Mouse (Mus musculus): ENCODE data around the gene Vkorc1. TPM values are rescaled to one million over a fixed set of nuclear protein-coding genes. Genes with fewer than 3 reads are reported as not detected.

Gene Vkorc1
- total and polyA plus RNA-seq, 3 experiments, result 0.25 TPM; not detected in 2

DNA sequence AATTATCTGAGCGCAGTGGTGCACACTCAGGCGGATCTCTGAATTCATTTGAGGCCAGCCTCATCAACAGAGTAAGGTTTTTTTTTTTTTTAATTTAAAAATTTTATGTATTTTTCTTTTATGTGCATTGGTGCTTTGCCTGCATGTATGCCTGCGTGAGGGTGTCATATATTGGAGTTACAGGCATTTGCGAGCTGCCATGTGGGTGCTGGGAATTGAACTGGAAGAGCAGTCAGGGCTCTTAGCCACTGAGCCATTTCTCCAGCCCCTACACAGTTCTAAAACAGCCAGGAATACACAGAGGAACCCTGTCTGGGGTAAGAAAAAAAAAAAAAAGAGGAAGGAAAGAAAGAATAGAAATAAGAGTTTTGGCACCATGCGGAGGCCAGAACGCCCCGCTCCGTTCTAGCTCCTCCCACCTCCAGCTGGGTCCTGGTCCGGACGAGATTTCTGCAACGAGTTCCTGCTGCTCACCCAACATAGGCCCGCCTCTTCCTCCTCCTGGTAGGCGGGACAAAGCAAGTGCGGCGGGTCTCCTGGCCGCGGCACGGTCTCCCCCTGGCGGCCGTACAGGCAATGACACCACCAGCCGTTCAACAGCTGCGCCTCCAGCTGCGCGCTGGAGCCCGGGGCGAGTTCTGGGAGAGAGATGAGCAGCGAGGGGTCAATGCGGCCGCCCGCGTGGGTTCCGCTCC lies 39.8 kb upstream of the Vkorc1 start (continued):
- TF ChIP-seq PAX5 (IDR thresholded peaks at IDR 0.05; ENCODE audit: low read length), result no peak
- peak; percentile 86 for TF ChIP-seq SMC3 (IDR thresholded peaks at IDR 0.05; ENCODE audit: low read depth, low read length)
- TF ChIP-seq POLR2A (IDR thresholded peaks at IDR 0.05; ENCODE audit: low read depth, low read length), result peak; percentile 91
- peak; percentile 76 for TF ChIP-seq ZNF384 (IDR thresholded peaks at IDR 0.05; ENCODE audit: low read depth, low read length)
- peak; percentile 53 for TF ChIP-seq ETS1 (conservative IDR thresholded peaks at IDR 0.05; ENCODE audit: low read depth, low read length)
- no peak for TF ChIP-seq JUND (conservative IDR thresholded peaks at IDR 0.05; ENCODE audit: low read depth, low read length)
- TF ChIP-seq CHD2 (IDR thresholded peaks at IDR 0.05; ENCODE audit: low read length), result peak; percentile 86
- TF ChIP-seq MXI1 (IDR thresholded peaks at IDR 0.05; ENCODE audit: low read depth, low read length), result peak; percentile 90
- TF ChIP-seq ZC3H11A (IDR thresholded peaks at IDR 0.05; ENCODE audit: low read depth, low read length), result peak; percentile 37; the same call in 1 of the 2 replicates

- no peak for TF ChIP-seq MEF2A (IDR thresholded peaks at IDR 0.05; ENCODE audit: borderline replicate concordance, low read depth, low read length)
- no peak for TF ChIP-seq ZC3H11A (IDR thresholded peaks at IDR 0.05; ENCODE audit: low read depth, low read length)
- TF ChIP-seq MYC (IDR thresholded peaks at IDR 0.05; ENCODE audit: low read depth, low read length), result no peak
- TF ChIP-seq MAX (IDR thresholded peaks at IDR 0.05; ENCODE audit: low read length), result no peak
- TF ChIP-seq ETS1 (conservative IDR thresholded peaks at IDR 0.05; ENCODE audit: low read depth, low read length), result no peak
- no peak for TF ChIP-seq MAFK (IDR thresholded peaks at IDR 0.05; ENCODE audit: insufficient replicate concordance, low read length)
- no peak for TF ChIP-seq CHD1 (IDR thresholded peaks at IDR 0.05; ENCODE audit: low read depth, low read length)
- TF ChIP-seq JUN (IDR thresholded peaks at IDR 0.05; ENCODE audit: insufficient read depth, low read depth, low read length), result no peak
- TF ChIP-seq TCF12 (IDR thresholded peaks at IDR 0.05; ENCODE audit: low read depth, low read length), result no peak
- no peak for TF ChIP-seq CTCF (conservative IDR thresholded peaks at IDR 0.05 in 1 of 2, IDR thresholded peaks at IDR 0.05 in 1 of 2; ENCODE audit: low read depth in 2 of 2, low read length in 2 of 2)
- no peak for TF ChIP-seq MAZ (IDR thresholded peaks at IDR 0.05; ENCODE audit: low read depth, low read length)
- TF ChIP-seq JUND (conservative IDR thresholded peaks at IDR 0.05; ENCODE audit: low read depth, low read length), result no peak
- TF ChIP-seq TBP (conservative IDR thresholded peaks at IDR 0.05; ENCODE audit: low read depth, low read length), result no peak
- no peak for TF ChIP-seq IRF4 (IDR thresholded peaks at IDR 0.05; ENCODE audit: low read depth, low read length)
- no peak for TF ChIP-seq USF2 (conservative IDR thresholded peaks at IDR 0.05; ENCODE audit: low read depth, low read length)
- TF ChIP-seq MXI1 (IDR thresholded peaks at IDR 0.05; ENCODE audit: low read depth, low read length), result no peak
- no peak for TF ChIP-seq KAT2A (IDR thresholded peaks at IDR 0.05; ENCODE audit: insufficient replicate concordance, low read length)
- TF ChIP-seq CHD2 (IDR thresholded peaks at IDR 0.05; ENCODE audit: low read length), result no peak
- TF ChIP-seq ZKSCAN1 (IDR thresholded peaks at IDR 0.05; ENCODE audit: borderline replicate concordance, low read depth, low read length), result no peak
- no peak overlapping the region for H3K4me2 ChIP-seq (ENCODE audit: insufficient read depth, low read depth, poor library complexity, severe bottlenecking)
- no peak overlapping the region for H3K27ac ChIP-seq (ENCODE audit: insufficient read depth, low read depth)
- no peak overlapping the region for H3K4me3 ChIP-seq (replicated peaks in 1 of 3; ENCODE audit: low read depth in 2 of 3, low read length in 2 of 3, poor library complexity in 1 of 3)
- dilution Hi-C loops (cut with MboI; ENCODE audit: extremely low pct_ligation_motif_present, extremely low pct_unique_long_range_greater_than_20kb, low sequenced_read_pairs) (no loop called here), in situ Hi-C loops (cut with MboI; ENCODE audit: low pct_ligation_motif_present, low pct_unique_long_range_greater_than_20kb, low sequenced_read_pairs) (loop anchor here (5.0 kb wide), 1 partner anchor 157 kb away; the partner anchor contains the start of gene Setd1a)
- H3K27me3 ChIP-seq (replicated peaks), result peaks cover 10% of the 10 kb centered on the region
- H3K9me3 ChIP-seq (replicated peaks; ENCODE audit: low read length), result no peaks in the 10 kb centered on the region
- no peaks in the 10 kb centered on the region for H3K79me2 ChIP-seq (replicated peaks; ENCODE audit: control insufficient read depth, extremely low read depth, insufficient read depth, poor library complexity, severe bottlenecking)
- peaks cover 8 to 46% of the 10 kb centered on the region in 2 experiments for H3K4me1 ChIP-seq (ENCODE audit: control insufficient read depth in 1 of 2, insufficient read depth in 2 of 2)
- H3K9ac ChIP-seq (ENCODE audit: insufficient read depth, low read depth), result no peak overlapping the region
- peaks cover 0 to 2% of the 10 kb centered on the region in 2 experiments for H3K36me3 ChIP-seq (replicated peaks in 1 of 2; ENCODE audit: control insufficient read depth in 1 of 2, insufficient read depth in 1 of 2, low read length in 1 of 2)
- no peak for DNase-seq (ENCODE audit: extremely low read depth)
Observed at GRCm38 (mm10) chr7:127934075-127934474, 38.7 kb upstream of the Vkorc1 start.

Measured in CH12.LX (cell line).